Mouse (Mus musculus): ENCODE data around the gene Bysl. TPM values are rescaled to one million over a fixed set of nuclear protein-coding genes. Genes with fewer than 3 reads are reported as not detected.
"Not testable (repeated sequence)": the region's sequence is repeated elsewhere in the genome, so short reads cannot be mapped to it uniquely, and the experiment has no call there.

Gene Bysl
- 8.4 and 10.4 TPM in 2 replicates for polyA plus RNA-seq (2012; rRNA removed)

GRCm38 (mm10) chr17:47610849-47611660 lies at the start of gene Bysl, which contains the start of the genes Med20 and Gm20517:
Gene Bysl (minus strand): TSS chr17:47611492.
Gene Med20 (plus strand): TSS chr17:47611582.
Gene Gm20517 (plus strand): TSS chr17:47611589.
- under 1% methylated on average over 59 of the region's 59 CpGs for WGBS
- DNase-seq (ENCODE audit: low read depth, low spot score), result peak; percentile 81

- 38% methylated on average over 3 of the region's 3 CpGs for WGBS
- no peak for DNase-seq (ENCODE audit: low read depth, low spot score)
Measured at GRCm38 (mm10) chr17:47658741-47659243, 47.5 kb upstream of the Bysl start.

GRCm38 (mm10) chr17:47657901-47658300 lies 46.6 kb upstream of the Bysl start:
- DNase-seq (ENCODE audit: low read depth, low spot score), result no peak
- 58% methylated on average over 4 of the region's 4 CpGs for WGBS

- WGBS, result 47% methylated on average over 5 of the region's 5 CpGs
- DNase-seq (ENCODE audit: low read depth, low spot score), result no peak
Measured at GRCm38 (mm10) chr17:47655697-47656096, 44.4 kb upstream of the Bysl start.

GRCm38 (mm10) chr17:47654346-47654745 lies 43.1 kb upstream of the Bysl start:
- 89% methylated on average over 8 of the region's 8 CpGs for WGBS
- DNase-seq (ENCODE audit: low read depth, low spot score), result not testable (repeated sequence)

- DNase-seq (ENCODE audit: low read depth, low spot score), result no peak
- WGBS, result 88% methylated on average over 2 of the region's 2 CpGs
Measured at GRCm38 (mm10) chr17:47651953-47652352, 40.7 kb upstream of the Bysl start.

GRCm38 (mm10) chr17:47648966-47649365 lies 37.7 kb upstream of the Bysl start:
- no peak for DNase-seq (ENCODE audit: low read depth, low spot score)
- 79% methylated on average over 4 of the region's 4 CpGs for WGBS

- DNase-seq (ENCODE audit: low read depth, low spot score), result peak; percentile 50
- WGBS, result 93% methylated on average over 1 of the region's 1 CpGs
Measured at GRCm38 (mm10) chr17:47646683-47647082, 35.4 kb upstream of the Bysl start.

GRCm38 (mm10) chr17:47642992-47643391 lies 31.7 kb upstream of the Bysl start:
- DNase-seq (ENCODE audit: low read depth, low spot score), result no peak
- WGBS, result 85% methylated on average over 2 of the region's 2 CpGs

GRCm38 (mm10) chr17:47633999-47634770 lies 22.9 kb upstream of the Bysl start:
- DNase-seq (ENCODE audit: low read depth, low spot score), result no peak

GRCm38 (mm10) chr17:47632181-47632840 lies 21.0 kb upstream of the Bysl start:
- DNase-seq (ENCODE audit: low read depth, low spot score), result no peak
- 43% methylated on average over 4 of the region's 4 CpGs for WGBS

More at GRCm38 (mm10) chr17:47633999-47634770, 22.9 kb upstream of the Bysl start:
- WGBS, result 31% methylated on average over 7 of the region's 7 CpGs

GRCm38 (mm10) chr17:47630678-47631065 lies 19.4 kb upstream of the Bysl start, which contains the start of gene Usp49:
Gene Usp49 (plus strand): TSS chr17:47630690.
- 1% methylated on average over 3 of the region's 3 CpGs for WGBS
- DNase-seq (ENCODE audit: low read depth, low spot score), result no peak

- no peak for DNase-seq (ENCODE audit: low read depth, low spot score)
- 1% methylated on average over 61 of the region's 61 CpGs for WGBS
Measured at GRCm38 (mm10) chr17:47629717-47630677, 18.7 kb upstream of the Bysl start.

GRCm38 (mm10) chr17:47628851-47629676 lies 17.8 kb upstream of the Bysl start:
- DNase-seq (ENCODE audit: low read depth, low spot score), result peak; percentile 54
- WGBS, result under 1% methylated on average over 62 of the region's 63 CpGs

GRCm38 (mm10) chr17:47627791-47628190 lies 16.5 kb upstream of the Bysl start:
- 67% methylated on average over 2 of the region's 2 CpGs for WGBS
- no peak for DNase-seq (ENCODE audit: low read depth, low spot score)

- no peak for DNase-seq (ENCODE audit: low read depth, low spot score)
- WGBS, result 85% methylated on average over 5 of the region's 5 CpGs
Measured at GRCm38 (mm10) chr17:47626031-47626430, 14.7 kb upstream of the Bysl start.

- 97% methylated on average over 2 of the region's 2 CpGs for WGBS
- no peak for DNase-seq (ENCODE audit: low read depth, low spot score)
Measured at GRCm38 (mm10) chr17:47625088-47625487, 13.8 kb upstream of the Bysl start.

GRCm38 (mm10) chr17:47624572-47624971 lies 13.3 kb upstream of the Bysl start:
- 88% methylated on average over 5 of the region's 5 CpGs for WGBS
- not testable (repeated sequence) for DNase-seq (ENCODE audit: low read depth, low spot score)

Data from large intestine, adult 2 months (tissue).